Mouse (Mus musculus) regulatory T cell (primary cell): ENCODE measurements around the gene Sh3rf1.

ENCODE experiments used
- in situ Hi-C: fragments of 300-600 bp; cut with MboI, MseI; formaldehyde crosslinking; loops from one replicate; pipeline ENCODE4 v1.15.1; 2025; ENCODE audit warnings: high pct_unique_total_duplicates

Sh3rf1 gene

GRCm38 (mm10) chr8:61321780-61322179 lies 98.1 kb downstream of the Sh3rf1 start:
- in situ Hi-C loops, result no loop called here

- in situ Hi-C loops, result no loop called here
Measured at GRCm38 (mm10) chr8:61322462-61322861, 98.8 kb downstream of the Sh3rf1 start.

DNA sequence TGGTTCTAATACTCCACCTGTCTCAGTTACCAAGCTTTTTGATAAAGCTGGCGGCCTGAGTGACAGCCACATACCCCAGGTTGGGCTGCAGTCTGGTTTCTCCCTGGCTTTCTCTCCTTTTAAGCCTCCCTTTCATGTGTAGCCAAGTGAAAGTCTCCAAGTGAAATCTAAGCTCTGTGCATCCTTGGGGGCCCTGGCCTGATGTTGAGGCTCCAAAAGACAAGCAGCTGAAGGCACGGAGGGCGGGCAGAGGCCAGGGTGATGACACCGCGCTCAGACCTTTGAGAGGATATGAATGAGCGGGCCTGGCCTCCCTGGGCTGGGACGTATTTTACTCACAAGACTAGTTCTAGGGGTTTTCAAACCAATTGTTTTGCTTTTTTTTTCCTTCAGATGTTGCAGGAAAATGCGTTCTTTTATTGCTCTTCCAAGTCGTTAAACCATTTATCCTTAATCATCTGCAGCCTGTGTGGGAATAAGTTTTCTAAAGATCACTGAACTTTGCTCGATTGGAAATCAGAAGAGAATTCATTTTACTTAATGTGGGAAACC lies 100.8 kb downstream of the Sh3rf1 start:
- in situ Hi-C loops, result no loop called here

DNA sequence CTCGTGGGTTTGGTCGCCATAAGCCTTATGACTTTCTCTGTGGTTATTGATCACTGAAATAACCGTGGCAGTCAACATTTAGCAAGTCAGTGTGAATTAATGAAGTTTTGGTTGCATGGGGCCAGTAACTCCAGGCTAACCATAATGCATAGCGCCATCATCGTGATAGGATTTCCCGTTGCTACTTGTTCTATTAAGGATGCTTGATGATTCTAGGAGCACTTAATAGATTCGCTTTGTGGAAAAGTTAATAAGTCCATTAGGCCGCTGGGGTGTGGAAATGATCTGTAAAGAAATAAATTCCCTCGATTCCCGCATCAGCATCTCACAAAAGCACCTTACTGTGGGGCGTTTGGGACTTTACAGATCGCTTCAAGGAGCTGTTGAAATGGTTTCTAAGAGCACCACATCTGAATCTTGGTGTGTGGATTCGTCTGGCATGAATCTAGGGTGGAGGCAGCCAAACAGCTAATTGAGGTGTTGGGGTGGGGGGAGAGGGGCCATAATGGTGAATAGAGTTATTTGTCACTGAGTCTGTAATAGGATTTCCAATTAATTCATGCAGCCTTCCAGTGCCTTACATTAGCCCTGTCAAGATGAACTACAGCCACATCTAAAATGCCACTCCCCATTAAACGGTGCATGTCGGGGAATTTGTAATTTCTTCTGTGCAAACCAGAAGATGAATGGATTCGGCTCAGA lies 101.5 kb downstream of the Sh3rf1 start:
- in situ Hi-C loops, result no loop called here

DNA sequence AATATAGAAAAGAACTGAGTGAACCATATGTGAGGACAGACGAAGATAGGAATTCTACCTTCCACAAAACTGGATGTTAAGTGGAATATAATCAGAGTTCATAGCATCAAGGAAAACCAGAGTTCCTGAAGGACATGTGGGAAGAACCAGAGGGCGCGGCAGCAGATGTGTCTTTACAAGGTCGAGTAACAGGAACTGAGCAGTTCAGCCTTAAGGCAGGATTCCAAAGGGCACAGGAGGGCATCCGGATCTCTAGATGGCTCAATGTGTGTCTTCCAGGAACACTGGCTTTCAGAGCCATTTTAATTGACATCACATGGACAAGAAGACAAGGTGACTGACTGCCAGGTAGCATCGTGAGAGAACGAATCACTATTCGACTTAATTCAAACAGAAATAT lies 102.6 kb downstream of the Sh3rf1 start:
- in situ Hi-C loops, result no loop called here

GRCm38 (mm10) chr8:61327333-61327732 lies 103.7 kb downstream of the Sh3rf1 start:
- in situ Hi-C loops, result no loop called here

DNA sequence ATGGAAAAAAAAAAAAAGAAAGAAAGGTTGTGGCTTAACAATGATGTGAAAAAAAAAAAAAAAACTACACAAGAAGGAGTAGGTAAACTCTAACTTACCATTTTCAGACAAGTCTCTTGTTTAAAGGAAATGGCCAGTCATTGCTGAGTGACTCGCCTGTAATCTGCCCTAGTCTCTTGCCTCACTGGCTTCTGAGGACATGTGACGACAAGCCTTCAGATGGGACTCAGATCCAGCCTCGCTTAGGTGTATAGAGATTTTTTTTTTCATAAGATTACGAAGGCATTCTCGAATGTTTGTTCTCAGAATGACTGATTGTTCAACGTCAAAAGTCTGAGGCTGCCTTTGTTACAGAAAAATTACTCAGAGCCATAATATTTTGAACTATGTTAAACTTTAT lies 116.0 kb downstream of the Sh3rf1 start:
- in situ Hi-C loops, result no loop called here

DNA sequence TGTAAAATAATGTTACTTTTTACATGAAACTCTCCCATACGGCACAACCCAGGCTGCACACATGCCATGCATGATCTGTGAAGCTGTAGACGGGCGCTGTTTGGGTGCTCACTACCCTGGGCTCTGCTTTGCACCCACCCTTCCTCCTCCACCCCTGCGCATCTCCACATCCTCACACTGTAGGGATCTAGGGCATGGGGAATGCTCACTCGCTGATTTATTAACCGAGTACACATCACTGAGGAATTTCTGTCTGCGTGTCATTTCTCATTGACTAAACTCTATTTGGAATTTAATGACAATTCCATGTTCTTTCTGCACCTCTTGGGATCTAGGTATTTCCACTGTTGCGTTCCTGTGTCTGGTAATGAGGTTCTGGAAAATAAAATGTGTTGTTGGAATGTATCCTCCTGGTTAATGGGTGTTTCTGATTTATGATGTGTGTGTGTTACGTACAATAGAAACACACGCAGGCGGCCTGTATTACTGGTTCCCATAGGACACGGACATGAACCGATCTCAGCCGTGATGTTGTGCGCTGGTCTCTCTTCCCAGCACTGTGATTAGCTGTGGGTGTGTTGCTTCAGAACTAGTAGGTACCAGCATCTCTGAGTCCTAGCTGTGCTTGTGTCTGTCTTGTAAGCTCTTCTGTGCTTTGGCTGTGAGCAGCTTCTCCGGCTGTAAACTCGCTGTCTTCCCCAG lies 116.8 kb downstream of the Sh3rf1 start:
- in situ Hi-C loops, result no loop called here

- in situ Hi-C loops, result no loop called here
Measured at GRCm38 (mm10) chr8:61341587-61342441, 118.1 kb downstream of the Sh3rf1 start.

GRCm38 (mm10) chr8:61342473-61343026 lies 118.9 kb downstream of the Sh3rf1 start:
- in situ Hi-C loops, result no loop called here

- in situ Hi-C loops, result no loop called here
Measured at GRCm38 (mm10) chr8:61344435-61344834, 120.8 kb downstream of the Sh3rf1 start.

DNA sequence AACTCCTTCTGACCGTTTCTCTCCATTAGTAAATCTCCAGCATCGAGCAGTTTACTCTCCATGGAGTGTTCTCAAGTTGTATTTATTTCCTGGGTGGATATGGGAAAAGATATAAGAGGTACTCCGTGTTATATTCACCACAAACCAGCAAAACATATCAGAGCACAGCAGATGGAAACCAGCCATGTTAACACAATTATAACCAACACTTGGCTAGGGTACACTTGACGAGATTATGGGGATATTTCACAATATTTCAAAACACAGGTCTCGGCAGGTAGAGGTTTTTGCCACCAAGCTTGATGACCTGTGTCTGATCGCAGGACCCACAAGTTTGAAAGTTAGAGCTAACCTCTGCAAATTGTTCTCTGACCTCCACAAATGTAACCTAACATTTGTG lies 123.3 kb downstream of the Sh3rf1 start:
- in situ Hi-C loops, result no loop called here

- in situ Hi-C loops, result no loop called here
Measured at GRCm38 (mm10) chr8:61347526-61347925, 123.9 kb downstream of the Sh3rf1 start.

DNA sequence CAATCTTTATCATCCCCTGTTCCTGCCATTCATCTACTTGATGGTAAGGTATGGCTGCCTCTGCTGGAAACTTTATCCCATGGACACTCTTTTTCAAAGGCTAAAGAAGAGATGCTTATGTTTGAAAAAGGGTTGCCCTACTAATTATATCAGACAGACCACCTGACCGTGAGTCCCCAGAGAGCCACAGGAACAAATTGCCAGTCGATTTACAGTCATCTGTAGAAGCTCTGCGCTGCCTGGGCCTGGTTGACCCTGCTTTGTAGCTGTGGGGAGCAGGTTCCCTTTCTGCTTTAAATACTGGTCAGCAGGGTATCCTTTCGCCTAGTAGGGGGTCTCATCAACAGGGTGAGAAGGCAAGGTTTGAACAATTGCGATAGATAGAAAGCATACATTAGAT lies 124.4 kb downstream of the Sh3rf1 start:
- in situ Hi-C loops, result no loop called here

GRCm38 (mm10) chr8:61348518-61348917 lies 124.8 kb downstream of the Sh3rf1 start:
- in situ Hi-C loops, result no loop called here

DNA sequence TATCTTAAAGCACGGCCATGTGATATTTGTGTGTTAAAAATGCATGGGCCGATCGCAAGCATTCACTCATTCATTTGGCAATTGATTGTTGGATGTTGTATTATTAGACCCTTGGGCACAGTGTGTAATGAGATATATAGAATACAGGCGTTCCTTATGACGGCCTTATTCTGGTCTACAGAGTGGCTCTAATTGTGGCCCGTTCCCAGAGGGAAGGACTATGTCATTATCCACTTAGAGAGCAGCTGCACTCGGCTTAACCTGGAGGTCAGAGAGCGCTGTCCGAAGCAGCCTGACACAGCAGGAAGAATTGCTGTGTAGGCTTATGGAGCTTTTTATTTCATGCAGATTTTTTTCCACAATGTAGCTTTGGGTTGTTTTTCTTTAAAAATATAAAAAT lies 126.8 kb downstream of the Sh3rf1 start:
- in situ Hi-C loops, result no loop called here

- in situ Hi-C loops, result no loop called here
Measured at GRCm38 (mm10) chr8:61351638-61352037, 128.0 kb downstream of the Sh3rf1 start.

- in situ Hi-C loops, result no loop called here
Measured at GRCm38 (mm10) chr8:61355503-61355902, 131.8 kb downstream of the Sh3rf1 start.

GRCm38 (mm10) chr8:61359004-61359403 lies 135.3 kb downstream of the Sh3rf1 start:
- in situ Hi-C loops, result no loop called here

- in situ Hi-C loops, result no loop called here
Measured at GRCm38 (mm10) chr8:61359851-61360272, 136.2 kb downstream of the Sh3rf1 start.

DNA sequence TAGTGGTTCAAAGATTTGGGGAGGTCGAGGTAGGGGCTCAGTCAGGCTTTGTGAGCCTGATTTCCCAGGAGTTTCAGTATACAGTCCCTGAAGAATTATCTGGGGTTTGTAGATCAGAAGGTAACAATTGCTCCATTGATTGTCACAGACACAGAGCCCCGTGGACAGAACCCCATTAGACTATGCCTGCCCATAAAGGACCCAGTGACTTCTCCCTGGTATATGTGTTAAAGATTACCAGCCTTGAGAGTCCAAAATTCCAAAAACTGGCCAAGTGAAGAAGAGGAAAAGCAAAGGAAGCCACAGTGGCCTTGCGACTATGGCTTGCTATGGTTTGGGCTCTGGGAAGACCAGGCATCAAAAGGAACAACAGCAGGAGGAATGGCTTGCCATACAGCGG lies 136.7 kb downstream of the Sh3rf1 start:
- in situ Hi-C loops, result no loop called here

DNA sequence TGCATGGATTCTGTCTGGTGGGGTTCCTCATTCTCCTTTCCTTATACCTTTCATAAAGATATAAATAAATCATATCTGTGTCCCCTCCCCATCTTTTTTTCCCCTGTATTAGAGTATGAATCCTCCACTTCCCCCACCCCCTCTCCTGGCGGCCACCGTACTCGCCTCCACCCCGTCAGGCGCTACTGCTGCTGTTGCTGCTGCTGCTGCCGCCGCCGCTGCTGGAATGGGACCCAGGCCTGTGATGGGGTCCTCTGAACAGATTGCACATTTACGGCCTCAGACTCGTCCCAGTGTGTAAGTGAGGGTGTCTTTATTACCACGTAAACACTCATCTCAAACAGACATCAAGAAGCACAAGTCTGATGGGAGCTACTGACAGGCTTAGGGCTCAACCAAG lies 137.8 kb downstream of the Sh3rf1 start:
- in situ Hi-C loops, result no loop called here
